Mouse (Mus musculus): ENCODE measurements around the gene Padi1.

DNA sequence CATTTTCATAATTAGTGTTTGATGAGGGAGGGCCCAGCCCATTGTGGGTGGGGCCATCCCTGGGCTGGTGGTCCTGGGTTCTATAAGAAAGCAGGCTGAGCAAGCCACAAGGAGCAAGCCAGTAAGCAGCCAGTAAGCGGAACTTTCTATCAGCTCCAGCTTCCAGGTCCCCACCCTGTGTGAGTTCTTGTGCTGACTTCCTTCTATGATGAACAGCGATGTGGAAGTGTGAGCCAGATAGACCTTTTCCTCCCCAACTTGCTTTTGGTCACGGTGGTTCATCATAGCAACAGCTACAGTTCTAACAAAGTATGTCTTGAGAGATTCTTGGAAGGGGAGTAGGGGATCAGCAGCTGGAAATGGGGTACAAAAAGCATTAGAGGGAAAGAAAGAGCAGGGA lies 79.6 kb downstream of the Padi1 start:
- TF ChIP-seq MAFK (IDR thresholded peaks at IDR 0.05; ENCODE audit: insufficient read depth, low read depth, low read length): no peak
- TF ChIP-seq ZNF384 (IDR thresholded peaks at IDR 0.05; ENCODE audit: low read depth, low read length): no peak
- TF ChIP-seq ZC3H11A (IDR thresholded peaks at IDR 0.05; ENCODE audit: borderline replicate concordance, low read depth, low read length): no peak
